Mouse (Mus musculus): ENCODE data around the gene Lcn10. TPM values are rescaled to one million over a fixed set of nuclear protein-coding genes. Genes with fewer than 3 reads are reported as not detected.
A peak's percentile ranks its signal among the peaks of the same experiment; 100 is the strongest.
"Not testable (repeated sequence)": the region's sequence is repeated elsewhere in the genome, so short reads cannot be mapped to it uniquely, and the experiment has no call there.

Lcn10 gene
- polyA plus RNA-seq, 2 experiments from 2014 or later = 0.69 to 3.0 TPM

DNA sequence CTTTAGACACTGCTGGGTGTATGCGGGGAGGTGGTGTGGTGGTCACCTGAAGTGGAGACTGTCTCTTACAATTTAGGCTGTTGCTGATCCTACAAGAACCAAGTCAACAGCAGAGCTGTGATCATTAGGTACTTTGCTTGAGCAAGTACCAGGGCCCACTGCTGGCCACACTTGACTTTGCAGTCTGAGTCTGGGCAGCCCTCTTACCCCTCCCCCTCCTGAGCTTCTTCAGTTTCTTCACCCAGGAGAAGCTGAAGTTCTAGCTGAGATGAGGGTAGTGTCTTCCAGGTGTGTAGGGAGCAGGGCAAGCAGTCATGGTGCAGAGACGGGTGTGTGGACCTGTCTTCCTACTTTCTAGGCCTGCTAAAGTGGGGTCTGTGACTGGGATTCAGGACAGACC is 25.6 kb downstream of the Lcn10 start:
- peak; percentile 19 for ATAC-seq

- ATAC-seq = not testable (repeated sequence)
Observed at GRCm38 (mm10) chr2:25709056-25709455, 26.5 kb downstream of the Lcn10 start.

GRCm38 (mm10) chr2:25709791-25710190 is 27.3 kb downstream of the Lcn10 start:
- ATAC-seq = not testable (repeated sequence)

DNA sequence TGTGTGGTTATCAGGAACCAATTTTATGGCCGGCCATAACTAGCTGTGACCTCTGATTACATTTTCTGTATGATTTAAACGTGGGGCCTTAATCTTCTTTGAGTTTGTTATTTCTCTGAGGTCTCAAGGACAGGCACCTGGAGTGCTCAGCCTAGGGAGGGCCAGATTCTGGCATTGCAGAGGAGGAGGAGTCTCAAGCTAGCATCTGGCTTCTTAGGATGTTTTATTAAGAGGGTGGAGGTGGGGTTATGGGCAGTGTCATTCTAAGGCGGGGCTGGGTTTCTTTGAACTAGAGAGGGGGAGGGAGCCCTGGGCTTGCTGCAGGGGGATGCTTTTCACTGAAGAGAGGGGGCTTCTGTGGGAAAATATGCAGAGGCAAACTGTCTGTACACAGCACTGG is 29.1 kb downstream of the Lcn10 start:
- ATAC-seq = not testable (repeated sequence)

- no peak for ATAC-seq
Observed at GRCm38 (mm10) chr2:25717222-25717621, 34.7 kb downstream of the Lcn10 start.

DNA sequence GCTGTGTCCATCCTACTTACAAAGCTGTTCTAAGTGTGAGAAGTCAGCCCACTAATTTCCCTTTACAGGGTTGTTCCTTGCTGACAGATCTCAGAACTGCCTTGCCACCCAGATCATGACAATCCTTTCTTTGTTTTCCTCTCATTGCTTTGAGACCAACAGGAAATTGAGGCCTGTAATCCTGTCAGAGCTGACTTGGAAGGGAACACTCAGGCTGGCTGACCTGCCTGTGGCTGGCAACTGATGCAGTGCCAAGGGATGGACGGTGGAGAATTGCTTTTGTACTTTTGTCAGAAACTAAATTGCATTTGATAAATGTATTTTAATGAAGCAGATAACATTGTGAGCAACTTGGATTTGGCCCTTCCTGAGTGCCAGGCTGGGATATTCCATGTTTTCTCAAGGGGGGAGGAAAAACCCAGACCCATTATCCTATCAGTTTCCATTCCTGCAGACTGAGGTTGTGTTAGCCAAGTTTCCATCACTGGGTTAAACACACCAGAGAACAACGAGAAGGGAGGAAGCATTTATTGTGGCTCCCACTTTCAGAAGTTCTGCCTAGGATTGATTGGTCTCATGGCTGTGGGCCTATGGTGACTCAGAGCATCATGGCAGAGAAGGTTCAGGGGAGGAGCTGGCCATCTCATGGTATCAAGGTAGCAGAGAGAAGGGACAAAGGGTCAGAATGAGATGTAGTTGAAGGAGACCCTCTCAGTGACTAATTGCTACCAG is 50.8 kb downstream of the Lcn10 start:
- no peak for ATAC-seq

Other genes with a start within 250 kb of the Lcn10 start
- gene Clic3, start 225.9 kb upstream of the Lcn10 start, polyA plus RNA-seq (2017; shearing (Covaris generic)) = 1 to 10 TPM; 1.2 to 2.2 TPM
- 100 to 1,000 TPM in 1 of 2 experiments, 10 to 100 TPM in 1; 74.7 to 102 TPM for gene Paxx, start 221.6 kb upstream of the Lcn10 start, polyA plus RNA-seq (2017; shearing (Covaris generic))
- not detected for gene Ptgds, start 212.7 kb upstream of the Lcn10 start, polyA plus RNA-seq (2017; shearing (Covaris generic))
- not detected for gene Lcn12, start 188.8 kb upstream of the Lcn10 start, polyA plus RNA-seq (2017; shearing (Covaris generic))
- 100 to 1,000 TPM in 1 of 2 experiments, 10 to 100 TPM in 1; 60.7 to 143 TPM for gene Fbxw5, start 182.0 kb upstream of the Lcn10 start, polyA plus RNA-seq (2017; shearing (Covaris generic))
- 1 to 10 TPM; 4.5 to 4.6 TPM for gene C8g, start 181.0 kb upstream of the Lcn10 start, polyA plus RNA-seq (2017; shearing (Covaris generic))
- gene Traf2, start 135.8 kb upstream of the Lcn10 start, polyA plus RNA-seq (2017; shearing (Covaris generic)) = 100 to 1,000 TPM in 1 of 2 experiments, 10 to 100 TPM in 1; 83.7 to 125 TPM
- 100 to 1,000 TPM; 257 to 281 TPM for gene Edf1, start 124.9 kb upstream of the Lcn10 start, polyA plus RNA-seq (2017; shearing (Covaris generic))
- gene Mamdc4, start 107.9 kb upstream of the Lcn10 start, polyA plus RNA-seq (2017; shearing (Covaris generic)) = 1 to 10 TPM; 1.6 to 4.7 TPM
- gene Phpt1, start 107.5 kb upstream of the Lcn10 start, polyA plus RNA-seq (2017; shearing (Covaris generic)) = 10 to 100 TPM; 53.9 to 66.8 TPM
- not detected for gene Ajm1, start 101.0 kb upstream of the Lcn10 start, polyA plus RNA-seq (2017; shearing (Covaris generic))
- gene Rabl6, start 74.2 kb upstream of the Lcn10 start, polyA plus RNA-seq (2017; shearing (Covaris generic)) = 10 to 100 TPM; 17.0 to 20.1 TPM
- not detected for gene Ccdc183, start 65.0 kb upstream of the Lcn10 start, polyA plus RNA-seq (2017; shearing (Covaris generic))
- gene Tmem141, start 60.7 kb upstream of the Lcn10 start, polyA plus RNA-seq (2017; shearing (Covaris generic)) = under 1 TPM in 1 of 2 experiments, not detected in 1; 0.94 TPM
- 1 to 10 TPM; 1.8 to 3.5 TPM for gene Fcna, start 54.7 kb upstream of the Lcn10 start, polyA plus RNA-seq (2017; shearing (Covaris generic))
- gene Lcn8, start 29.6 kb upstream of the Lcn10 start, polyA plus RNA-seq (2017; shearing (Covaris generic)) = not detected
- not detected for gene Lcn5, start 24.8 kb upstream of the Lcn10 start, polyA plus RNA-seq (2017; shearing (Covaris generic))
- gene Lcn6, start 5.9 kb upstream of the Lcn10 start, polyA plus RNA-seq (2017; shearing (Covaris generic)) = not detected
- not detected for gene Obp2a, start 17.3 kb downstream of the Lcn10 start, polyA plus RNA-seq (2017; shearing (Covaris generic))
- 100 to 1,000 TPM; 100 to 127 TPM for gene Bmyc, start 24.0 kb downstream of the Lcn10 start, polyA plus RNA-seq (2017; shearing (Covaris generic))
- not detected for gene Obp2b, start 54.3 kb downstream of the Lcn10 start, polyA plus RNA-seq (2017; shearing (Covaris generic))
- gene Lcn3, start 82.8 kb downstream of the Lcn10 start, polyA plus RNA-seq (2017; shearing (Covaris generic)) = not detected
- gene Lcn11, start 94.3 kb downstream of the Lcn10 start, polyA plus RNA-seq (2017; shearing (Covaris generic)) = not detected
- gene Gm13539, start 99.5 kb downstream of the Lcn10 start, polyA plus RNA-seq (2017; shearing (Covaris generic)) = not detected
- gene Glt6d1, start 133.1 kb downstream of the Lcn10 start, polyA plus RNA-seq (2017; shearing (Covaris generic)) = not detected
- not detected for gene Lcn9, start 140.4 kb downstream of the Lcn10 start, polyA plus RNA-seq (2017; shearing (Covaris generic))
- under 1 TPM in 1 of 2 experiments, not detected in 1; 0.58 TPM for gene Sohlh1, start 164.5 kb downstream of the Lcn10 start, polyA plus RNA-seq (2017; shearing (Covaris generic))
- under 1 TPM; 0.05 to 0.24 TPM for gene Kcnt1, start 181.0 kb downstream of the Lcn10 start, polyA plus RNA-seq (2017; shearing (Covaris generic))